Mouse (Mus musculus) kidney, adult 11 months (tissue): ENCODE measurements at regions not wholly inside any gene's neighbourhood (a gene's known extent, or its start where the extent isn't known, plus 50 kb on each side); places are given as distances from the start of the nearest gene placed in this dataset.
"Not testable (repeated sequence)": the region's sequence is repeated elsewhere in the genome, so short reads cannot be mapped to it uniquely, and the experiment has no call there.

Source experiments
- DNase-seq: peaks from one replicate; pipeline ENCODE4 v3.0.0; 2022

DNA sequence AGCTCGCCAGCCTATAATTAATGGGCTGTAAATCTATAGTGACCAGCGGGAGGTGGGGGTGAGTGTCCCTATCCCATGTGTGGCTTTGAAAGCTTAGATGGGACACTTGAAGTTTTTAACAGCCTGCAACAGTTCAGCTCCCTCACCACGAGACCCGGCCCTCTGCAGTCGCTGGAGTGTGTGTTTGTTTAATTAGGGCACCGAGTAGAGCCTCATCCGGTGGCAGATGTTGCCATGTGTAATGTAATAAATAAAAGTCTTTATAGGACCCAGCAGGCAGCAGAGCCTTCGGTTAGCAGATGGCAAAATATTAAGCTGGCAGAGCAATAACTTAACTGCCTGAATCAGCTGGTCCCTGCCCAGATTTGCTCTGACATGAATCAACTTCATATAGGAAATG lies 177.1 kb downstream of the Nucb2 start:
- no peak for DNase-seq

DNA sequence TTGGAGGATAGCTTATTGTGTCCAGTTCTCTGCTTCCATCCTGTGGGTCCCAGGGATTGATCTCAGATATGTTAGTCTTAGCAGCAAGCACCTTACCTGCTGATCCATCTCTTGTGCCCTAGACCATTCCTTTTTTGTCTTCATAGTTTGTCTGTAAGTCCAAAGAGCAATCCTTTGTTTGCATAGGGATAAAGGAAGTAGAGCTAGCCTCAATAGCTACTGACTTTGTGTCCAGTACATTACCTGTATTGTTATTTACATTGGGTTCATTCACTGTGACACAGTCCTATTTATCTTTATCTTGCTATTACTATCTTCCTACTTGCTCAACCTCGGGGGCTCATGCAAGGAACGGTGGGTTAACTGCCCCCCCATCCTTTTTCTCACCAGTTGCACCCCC lies 196.2 kb downstream of the Nucb2 start:
- no peak for DNase-seq

DNA sequence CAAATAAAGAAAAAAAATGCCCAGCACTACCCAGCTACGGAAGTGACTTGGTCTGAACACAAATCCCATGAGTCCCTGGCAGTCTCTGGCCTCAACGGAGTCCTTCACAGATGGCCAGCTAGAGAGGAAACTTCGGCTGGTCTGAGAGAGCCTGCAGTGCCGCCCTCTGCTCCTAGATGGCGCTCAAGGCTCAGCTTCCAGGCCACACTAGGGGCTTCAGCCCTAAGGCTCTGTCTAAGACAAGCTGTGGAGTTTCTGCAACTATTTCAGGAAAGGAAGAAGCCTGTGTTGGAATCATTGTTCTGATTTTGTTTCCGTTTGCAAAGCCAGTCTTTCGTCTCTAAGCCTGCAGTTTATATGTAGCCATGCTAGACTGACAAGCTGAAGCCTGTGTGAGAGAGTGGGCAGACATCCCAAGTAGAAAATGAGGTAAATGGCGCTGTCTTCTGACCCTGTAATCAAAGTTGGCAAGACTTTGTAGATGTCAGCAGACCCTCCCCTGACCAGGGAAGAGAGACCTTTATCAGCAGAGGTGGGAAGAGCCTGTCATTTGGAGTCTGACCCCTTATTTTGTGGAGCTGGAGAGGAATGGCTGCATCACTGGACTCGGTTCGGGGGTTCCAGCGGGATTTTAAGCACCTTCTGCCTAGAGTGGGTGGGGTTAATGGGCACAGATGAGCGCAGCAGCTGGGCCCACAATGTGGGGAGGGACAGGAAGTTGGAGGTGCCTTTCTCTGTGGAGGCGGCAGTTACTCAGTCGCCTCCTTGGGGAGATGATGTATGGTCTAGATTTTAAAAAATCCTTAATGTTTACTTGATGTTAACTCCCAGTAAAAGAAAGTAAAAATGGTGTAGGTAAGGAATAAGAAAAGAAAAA lies 197.5 kb downstream of the Nucb2 start:
- peak; percentile 47 for DNase-seq

DNA sequence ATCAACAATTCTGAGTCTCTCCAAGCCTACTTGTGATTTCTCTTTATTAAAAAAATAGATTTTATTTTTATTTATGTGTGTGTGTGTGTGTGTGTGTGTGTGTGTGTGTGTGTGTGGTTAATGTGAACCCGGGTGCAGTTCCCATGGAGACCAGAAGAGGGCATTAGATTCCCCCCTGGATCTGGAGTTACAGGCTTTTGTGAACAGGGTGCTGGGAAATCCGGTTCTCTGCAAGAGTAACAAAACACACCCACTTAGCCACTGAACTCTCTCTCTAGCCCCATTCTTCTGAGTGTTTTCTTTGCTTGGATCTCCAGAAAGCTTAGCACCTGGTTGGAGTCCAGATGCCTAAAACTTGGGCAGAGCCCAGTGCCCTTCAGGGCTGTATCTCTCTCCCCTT lies 198.4 kb downstream of the Nucb2 start:
- DNase-seq = no peak

DNA sequence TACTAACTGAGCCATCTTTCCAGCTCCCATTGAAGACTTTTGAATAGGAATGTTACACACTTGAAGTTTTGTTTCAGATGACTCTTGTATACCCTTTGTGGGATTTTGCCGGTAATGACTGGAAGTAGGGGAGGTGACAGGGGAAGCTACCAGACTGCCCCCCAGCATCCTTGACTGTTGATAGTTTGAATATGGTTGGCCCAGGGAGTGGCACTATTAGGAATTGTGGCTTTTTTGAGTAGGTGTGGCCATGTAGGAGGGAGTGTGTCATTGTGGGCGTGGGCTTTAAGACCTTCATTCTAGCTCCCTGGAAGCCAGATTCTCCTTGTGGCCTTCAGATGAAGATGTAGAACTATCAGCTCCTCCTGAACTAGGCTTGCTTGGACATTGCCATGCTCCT lies 207.4 kb downstream of the Nucb2 start:
- no peak for DNase-seq

DNA sequence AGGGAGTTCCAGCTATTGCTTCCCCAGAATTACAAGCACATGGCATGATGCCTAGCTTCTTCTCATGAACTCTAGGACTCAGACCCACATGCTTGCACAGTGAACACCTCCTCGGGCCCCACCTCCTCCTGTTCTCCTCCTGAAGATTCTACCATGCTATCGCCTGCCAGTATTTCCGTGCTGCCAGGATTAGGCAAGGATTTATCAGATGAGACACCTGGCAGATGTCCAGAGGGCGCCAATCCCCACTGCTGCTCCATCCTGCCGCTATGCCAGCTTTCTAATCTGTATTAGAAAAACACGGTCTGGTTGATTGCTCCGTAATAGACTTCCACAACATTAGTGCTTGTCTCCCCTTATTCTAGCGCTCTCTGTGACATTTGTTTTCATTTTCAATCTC lies 209.0 kb downstream of the Nucb2 start:
- DNase-seq = no peak

DNA sequence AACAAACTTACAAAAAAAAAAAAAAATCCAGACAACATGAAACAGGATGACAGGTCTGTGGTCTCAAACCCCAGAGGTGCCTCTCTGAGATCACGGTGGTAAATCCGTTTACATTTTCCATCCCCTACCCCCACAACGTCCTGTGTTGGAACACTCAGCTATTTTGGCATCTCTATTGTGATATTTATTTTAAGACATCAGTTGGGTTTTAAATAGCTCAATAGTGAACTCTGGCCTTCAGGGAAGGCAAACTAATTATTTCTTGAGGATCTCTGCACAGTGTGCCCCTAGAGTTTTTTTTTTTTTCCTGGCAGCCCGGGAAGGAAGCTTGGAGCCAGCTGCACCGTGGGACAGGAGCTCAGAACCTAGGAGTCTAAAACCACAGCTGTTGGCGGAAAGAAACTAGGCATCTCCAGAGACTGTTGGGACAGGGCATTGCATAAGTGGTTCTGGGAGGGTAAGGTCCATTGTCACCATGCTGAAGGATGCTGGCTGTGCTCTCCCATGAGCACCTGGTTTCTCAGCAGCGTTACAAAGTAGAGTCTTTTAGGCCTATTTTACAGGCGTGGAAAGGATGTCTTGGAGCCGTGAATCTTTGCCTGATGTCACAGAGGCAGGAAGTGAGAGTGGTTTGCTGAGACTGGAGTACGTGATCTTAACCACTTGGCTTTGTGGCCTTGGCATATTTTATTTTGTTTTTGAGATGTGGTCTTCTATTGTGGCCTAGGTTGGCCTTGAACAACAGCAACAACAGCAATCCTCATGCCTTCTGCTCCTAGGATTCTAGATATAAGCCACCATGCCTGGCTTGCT lies 211.3 kb downstream of the Nucb2 start:
- DNase-seq = peak; percentile 48

DNA sequence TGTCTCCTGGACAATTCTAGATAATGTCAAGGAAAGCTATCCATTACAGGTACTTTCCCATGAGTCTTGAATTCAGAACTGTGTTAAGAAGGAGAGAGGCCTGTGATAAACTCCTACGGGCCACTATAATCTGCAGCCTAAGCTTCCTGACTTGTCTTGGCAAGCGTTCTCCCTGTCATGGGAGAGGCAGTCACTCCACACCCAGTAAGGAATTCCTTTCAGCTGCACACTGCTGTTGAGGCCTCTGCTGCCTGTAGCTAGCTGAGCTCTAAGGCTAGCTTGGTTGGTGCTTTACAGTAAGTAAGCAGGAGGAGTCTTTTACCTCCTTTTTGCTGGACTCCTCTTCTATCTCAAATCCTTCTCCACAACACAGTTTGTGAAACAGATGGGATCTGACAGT lies 224.2 kb downstream of the Nucb2 start:
- DNase-seq = no peak

DNA sequence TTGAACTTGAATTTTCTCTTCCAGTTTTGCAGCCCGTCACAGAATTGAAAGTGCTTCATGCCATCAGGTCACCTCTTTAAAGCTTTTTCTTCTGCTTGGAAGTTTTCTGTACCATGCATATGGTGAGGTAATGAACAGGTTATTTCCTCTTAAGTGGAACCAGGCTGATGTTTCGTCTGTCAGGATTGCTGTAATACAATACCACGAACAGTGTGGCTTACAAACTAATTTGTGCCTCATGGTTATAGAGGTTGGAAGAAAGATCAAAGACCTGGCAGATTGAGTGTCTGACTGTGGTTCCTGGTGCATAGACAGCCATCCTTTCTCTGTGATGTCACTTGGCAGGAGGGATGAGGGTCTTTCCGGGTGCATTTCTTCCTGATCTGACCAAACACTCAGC lies 225.6 kb downstream of the Nucb2 start:
- no peak for DNase-seq

DNA sequence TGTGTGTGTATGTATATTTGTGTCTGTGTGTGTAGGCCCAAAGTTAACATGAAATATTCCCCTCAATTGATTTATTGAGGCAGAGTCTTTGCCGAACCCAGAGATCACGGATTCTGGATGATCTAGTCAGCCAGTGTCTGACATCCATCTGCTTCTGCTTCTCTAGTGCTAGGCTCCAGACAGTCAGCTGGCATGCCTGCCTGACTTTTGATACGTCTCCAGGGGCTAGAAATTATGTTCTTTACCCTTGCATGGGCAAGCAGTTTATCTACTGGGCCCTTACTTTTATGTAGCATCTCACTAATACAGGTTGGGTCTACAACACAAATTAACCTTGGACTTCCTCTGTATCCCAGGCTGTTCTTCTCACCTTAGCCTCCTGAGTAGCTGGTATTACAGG lies 231.5 kb downstream of the Nucb2 start:
- DNase-seq = no peak

DNA sequence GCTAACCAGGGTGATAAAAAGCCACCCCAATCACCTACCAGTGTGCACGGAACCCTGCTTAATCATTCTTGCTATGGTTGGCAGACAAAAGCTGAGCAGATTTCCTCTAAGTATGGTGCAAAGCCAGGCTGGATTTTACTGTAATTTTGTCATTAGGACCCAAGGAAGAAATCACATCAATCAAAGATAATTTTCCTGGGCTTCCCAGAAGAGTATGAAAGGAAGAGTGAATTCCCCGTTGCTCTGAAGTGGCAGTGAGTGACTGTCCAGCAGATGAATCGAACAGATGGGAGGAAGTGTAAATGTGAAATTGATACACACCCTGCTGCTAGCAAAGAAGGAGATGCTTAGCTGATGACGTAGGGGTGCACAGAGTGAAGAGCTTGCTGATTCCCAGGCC lies 232.2 kb downstream of the Nucb2 start:
- DNase-seq = no peak

DNA sequence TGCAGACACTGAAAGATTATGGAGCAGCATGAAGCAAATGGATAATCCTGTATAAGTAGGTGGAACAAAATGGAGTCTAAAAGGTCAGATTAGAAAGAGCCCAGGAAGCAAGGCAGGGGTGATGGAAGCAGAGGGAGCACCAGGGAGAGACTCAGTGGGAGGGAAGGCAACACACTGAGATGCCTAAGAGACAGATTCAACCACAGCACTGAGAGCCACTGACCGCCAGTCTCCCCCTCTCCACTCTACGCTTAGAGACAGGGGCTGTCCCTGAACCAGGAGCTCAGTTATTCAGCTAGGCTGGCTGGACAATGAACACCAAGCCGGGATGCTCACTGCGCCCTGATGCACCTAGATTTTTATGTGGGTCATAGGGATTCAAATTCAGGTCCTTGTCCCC lies 233.8 kb downstream of the Nucb2 start:
- no peak for DNase-seq

DNA sequence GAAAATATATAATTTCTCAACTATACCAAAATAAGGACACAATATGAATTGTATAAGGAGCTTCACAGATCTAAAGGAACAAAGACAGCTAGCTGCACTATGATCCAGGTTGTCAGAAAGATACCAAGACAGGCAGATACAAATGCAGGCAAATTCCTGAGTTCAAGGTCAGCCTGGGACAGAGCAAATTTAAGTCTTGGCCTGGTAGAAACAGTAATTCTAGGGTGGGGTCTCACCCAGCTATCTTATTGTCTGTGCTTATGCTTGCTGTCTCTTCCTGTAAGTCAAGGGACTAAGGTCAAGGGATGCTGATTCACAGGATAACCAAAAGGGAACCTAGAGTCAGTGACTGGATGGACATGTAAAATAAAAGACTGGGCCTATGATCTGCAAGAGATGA lies 250.4 kb downstream of the Nucb2 start:
- DNase-seq = no peak

DNA sequence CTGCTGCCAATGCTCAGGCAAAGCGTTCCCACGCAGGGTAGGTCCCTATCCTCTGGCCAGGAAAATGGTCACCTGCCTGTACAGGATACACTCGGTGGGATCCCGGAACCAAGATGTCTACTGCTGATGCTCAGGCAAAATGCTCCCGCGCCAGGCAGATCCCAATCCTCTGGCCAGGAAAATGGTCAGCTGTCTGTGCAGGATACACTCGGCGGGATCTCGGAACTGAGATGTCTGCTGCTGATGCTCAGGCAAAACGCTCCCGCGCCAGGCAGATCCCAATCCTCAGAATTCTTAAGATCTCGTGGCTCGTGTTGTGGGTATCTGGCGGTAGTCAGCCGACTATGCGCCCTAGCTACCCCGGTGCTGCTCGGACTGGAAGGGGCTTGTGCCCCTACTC lies 288.0 kb downstream of the Nucb2 start:
- DNase-seq = not testable (repeated sequence)

DNA sequence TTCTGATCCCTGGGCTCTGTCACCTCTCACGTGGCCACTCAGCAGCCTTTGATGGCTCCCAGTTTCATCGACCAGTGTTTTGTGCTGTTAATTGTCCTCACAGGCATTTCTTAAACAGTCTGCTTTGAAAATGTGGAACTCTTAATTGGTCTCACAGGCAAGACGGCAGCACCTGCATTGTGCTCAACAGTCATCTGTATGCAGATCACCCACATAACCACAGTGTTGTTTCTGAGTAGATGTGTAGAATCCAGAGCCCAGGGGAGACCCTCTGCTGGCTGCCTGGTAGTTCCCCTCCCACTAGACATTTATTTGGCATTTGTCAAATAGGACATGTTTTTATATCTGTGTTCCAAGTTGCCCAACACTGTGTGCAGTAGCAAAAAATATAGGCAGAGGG lies 304.3 kb downstream of the Nucb2 start:
- no peak for DNase-seq

DNA sequence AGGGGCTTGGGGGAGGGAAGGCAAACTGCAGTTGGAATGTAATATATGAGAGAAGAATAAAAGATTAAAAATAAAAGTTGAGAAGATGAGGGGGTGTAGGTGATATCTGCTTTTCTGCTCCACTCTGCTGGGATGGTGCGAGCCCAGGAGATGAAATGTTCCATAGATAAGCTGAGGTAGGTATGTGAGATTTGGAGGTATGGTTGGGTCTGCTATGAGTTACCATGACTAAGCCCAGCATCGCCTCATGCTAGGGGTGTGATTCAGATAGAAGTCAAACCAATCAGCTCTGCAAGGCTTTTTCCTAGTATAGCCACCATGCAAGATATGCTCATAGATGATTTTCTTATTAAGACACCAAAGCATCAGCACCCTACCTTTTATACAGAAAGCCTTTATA lies 312.3 kb downstream of the Nucb2 start:
- no peak for DNase-seq

DNA sequence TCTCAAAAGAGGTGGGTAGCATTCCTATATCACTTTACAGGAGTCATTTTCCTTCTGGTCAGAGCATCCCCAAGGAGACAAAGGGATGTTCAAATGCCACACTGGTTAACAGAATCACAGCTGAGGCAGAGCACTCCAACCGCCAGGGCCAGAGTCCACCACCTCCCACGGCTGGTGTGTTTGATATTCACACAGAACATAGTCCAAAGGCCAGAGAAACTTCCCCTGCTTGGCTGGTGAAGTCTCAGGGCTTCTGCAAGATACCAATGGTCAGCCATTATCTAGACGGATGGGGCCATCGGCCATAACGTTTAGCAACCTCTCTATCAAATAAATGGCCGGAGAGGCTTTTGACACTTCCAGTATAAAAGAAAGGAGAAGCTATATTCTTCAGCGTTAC lies 313.8 kb downstream of the Nucb2 start:
- peak; percentile 66 for DNase-seq

DNA sequence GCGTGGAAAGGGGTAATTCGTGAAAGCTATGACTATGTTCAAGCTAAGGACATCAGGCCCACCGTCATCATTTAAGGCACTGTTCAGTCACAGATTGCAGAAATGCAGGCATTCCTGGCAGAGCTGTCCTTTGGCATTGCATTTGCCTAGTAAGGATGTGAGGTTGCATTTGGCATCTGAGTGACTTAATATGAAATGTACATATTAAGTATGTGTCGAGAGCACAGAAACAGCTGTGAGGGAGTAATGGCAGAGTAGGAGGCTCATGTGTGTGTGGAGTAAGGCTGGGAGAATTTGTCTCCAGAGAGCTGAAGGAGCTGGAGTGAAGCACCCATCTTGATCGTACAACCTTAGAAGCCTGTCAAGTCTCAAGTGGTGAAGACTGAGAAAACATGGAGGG lies 316.4 kb downstream of the Nucb2 start:
- DNase-seq = no peak

DNA sequence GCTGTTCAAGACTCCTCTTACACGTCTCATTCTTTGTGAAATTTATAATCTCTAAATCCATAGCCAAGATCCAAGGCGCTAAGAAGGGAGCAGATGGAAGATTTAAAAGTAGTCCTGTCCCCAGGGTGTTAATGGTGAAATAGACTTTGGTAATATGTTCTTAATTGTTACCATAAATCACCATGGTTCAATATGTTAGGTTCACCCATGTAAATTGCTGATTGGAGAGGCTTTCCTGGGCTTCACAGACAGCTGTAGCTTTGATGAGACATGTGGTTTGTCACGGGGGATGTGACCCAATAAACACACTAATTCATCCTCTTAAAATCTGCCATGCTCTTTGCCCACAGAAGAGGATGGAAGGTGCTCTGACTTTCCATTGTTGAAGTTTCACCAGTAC lies 338.7 kb downstream of the Nucb2 start:
- no peak for DNase-seq

DNA sequence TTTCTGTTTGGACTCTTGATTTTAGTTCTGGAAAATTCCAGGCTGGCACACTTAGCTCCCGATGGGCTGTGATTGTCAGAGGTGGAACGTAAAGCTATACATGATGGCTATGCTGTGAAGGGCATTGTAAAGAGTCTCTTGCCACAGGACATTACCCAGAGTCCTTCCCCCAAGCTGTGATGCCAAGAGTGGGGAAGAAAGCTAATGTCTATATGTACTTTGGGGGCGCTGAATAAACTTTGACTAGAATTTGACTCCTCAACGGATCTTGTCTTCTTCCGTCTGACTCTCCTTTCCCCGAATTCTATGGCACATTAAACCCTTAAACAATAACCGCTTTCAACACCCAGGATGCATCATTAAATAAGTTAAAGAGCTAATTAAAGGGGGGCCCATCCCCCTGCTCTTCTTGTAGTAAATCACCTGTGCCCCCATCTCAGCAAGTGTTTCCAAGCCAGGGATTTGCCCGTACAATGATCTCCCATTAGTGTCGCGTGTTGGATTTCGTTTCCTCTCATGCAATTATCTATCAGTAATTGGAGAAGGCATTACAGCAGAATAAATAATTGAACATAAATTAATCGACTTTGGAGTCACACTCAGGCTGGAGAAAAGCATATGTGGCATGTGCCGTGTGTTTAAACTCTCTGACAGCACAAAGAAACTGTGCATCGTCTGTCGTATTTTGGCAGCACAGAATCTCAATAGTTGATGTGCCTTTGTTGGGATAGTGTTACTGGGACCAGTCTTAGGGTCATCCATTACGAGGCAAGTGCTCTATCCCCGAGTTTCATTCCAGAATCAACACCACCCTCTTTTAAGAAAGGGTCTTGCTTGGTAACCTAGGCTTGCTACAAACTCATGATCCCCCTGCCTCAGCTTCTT lies 343.9 kb downstream of the Nucb2 start:
- DNase-seq = no peak

DNA sequence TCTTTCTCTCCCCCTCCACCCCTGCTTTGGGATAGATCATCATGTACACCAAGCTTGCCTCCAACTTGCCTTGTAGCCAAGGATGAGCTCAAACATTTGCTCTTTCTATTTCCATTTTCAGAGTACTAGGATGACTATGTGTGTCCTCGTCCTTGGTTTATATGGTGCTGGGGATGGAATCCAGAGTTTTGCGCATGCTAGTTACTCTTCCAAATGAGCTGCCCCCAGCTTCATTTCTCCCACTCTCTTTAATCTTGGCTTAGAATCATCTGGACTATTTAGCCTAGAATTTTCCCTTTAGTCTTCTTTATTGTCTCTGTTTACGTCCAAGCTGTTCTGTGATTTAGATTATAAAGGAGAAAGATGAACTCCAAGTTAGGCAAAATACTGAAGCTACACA lies 349.2 kb downstream of the Nucb2 start:
- DNase-seq = no peak

DNA sequence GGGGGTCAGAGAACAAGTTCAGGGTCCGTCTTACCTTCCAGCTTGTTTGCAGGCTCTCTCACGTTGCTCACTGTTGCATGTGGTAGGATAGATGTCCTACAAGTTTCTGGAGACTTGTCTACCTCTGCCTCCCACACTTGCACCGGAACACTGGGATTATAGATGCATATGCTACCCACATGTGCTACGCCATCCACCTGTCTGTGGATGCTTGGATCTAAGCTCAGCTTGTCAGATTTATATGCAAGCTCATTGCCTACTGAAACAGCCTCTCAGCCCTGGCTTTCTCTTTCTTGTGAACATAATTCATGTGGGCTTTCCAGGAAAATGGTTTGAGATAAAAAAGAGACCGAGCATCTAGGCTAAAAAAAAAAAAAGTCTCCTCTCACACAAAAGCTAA lies 353.0 kb downstream of the Nucb2 start:
- DNase-seq = no peak

DNA sequence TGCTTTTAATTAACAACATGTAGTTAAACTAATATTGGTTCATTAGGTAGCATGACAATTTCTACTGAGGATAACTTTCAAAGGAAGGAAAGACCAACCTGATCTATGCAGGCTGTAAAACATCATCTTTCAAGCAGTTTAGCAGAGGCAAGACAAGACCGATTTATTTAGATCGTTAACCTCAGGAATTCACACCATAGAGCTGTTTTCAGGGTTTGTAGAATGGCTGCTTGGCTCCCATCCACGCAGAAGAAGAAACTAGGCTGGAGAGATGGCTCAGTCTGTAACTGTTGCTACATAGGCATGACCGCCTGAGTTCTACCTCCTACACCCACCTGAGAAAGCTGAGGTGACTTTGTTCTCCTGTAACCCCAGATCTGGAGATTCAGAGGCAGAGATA lies 353.6 kb downstream of the Nucb2 start:
- no peak for DNase-seq
